Mouse (Mus musculus): ENCODE results near the gene Trpc4ap. TPM values are rescaled to one million over a fixed set of nuclear protein-coding genes. Genes with fewer than 3 reads are reported as not detected.

The Trpc4ap gene
- polyA plus RNA-seq, 2 experiments = 37.3 to 44.7 TPM

DNA sequence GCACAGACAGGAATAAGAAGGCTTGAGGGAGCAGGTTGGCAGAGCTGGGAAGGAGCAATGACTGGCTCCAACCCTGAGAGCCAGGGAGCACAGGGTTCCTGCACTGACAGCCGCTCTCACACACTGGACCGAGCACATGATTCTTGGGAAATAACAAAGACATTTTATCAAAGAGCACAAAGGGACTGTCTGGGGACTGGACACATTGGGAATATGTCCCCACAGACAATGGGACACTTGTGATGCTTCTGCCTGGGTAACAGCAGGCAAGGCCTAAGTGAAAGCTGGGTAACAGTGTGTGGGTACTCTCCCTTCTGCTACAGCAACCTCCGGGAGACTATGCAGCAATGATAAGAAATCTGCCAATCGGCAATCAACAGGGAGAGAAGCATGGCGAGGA is 29.8 kb downstream of the Trpc4ap start:
- no peak for DNase-seq (ENCODE audit: low read depth in 3 of 3, low spot score in 3 of 3)
- 92% methylated on average over 5 of the region's 5 CpGs for WGBS (ENCODE audit: insufficient replicate concordance)
- H3K36me3 ChIP-seq (replicated peaks; ENCODE audit: control insufficient read depth, insufficient read depth, low read depth) = peaks cover 22% of the 10 kb centered on the region

DNA sequence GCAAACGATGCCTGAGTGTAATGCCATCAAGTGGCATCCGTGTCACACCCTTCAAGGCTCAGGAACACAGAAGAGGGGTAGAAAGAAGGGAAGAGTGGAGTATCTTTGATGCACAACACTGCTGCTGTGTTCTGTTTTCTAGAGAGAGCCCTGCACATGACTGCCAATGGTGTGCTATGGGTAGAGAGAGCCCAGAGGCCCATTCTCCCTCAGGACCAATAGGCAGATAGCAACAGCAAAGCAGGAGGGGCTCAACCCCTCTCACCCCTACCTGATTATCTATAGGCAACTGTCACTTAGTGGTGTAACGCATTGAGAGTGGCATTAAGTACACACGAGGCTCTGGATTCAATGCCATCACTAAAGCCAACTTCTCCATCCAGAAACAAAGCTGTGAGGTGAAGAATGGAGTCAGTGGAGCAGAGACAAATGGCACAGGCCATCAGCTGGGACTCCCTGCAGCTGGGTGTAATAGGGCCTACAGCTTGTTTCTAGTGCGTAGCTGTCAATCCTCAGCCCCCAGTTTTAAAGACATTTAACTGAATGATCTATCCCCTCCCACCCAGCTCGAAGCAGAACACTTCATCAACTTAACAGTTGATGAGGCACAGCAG is 36.3 kb downstream of the Trpc4ap start:
- no peaks in the 10 kb centered on the region for H3K27me3 ChIP-seq (ENCODE audit: control insufficient read depth, insufficient read depth, low read length)
- ATAC-seq (ENCODE audit: insufficient read depth) (no peak), DNase-seq (ENCODE audit: low read depth in 3 of 3, low spot score in 3 of 3) (no peak)
- H3K27ac ChIP-seq = no peak overlapping the region
- no peaks in the 10 kb centered on the region for H3K4me1 ChIP-seq (replicated peaks; ENCODE audit: control insufficient read depth in 2 of 2, insufficient read depth in 2 of 2, low read length in 1 of 2)
- no peaks in the 10 kb centered on the region for H3K9me3 ChIP-seq (ENCODE audit: control insufficient read depth, low read length)
- no peak overlapping the region for H3K4me2 ChIP-seq (ENCODE audit: low read depth)
- 77% methylated on average over 6 of the region's 6 CpGs for WGBS (ENCODE audit: insufficient replicate concordance)
- H3K36me3 ChIP-seq (replicated peaks; ENCODE audit: control insufficient read depth, insufficient read depth, low read depth) = peaks cover 24% of the 10 kb centered on the region
- TF ChIP-seq EP300 (IDR thresholded peaks at IDR 0.05; ENCODE audit: low read depth) = no peak
- no peak for TF ChIP-seq CTCF (IDR thresholded peaks at IDR 0.05; ENCODE audit: low read depth)
- H3K9ac ChIP-seq (replicated peaks) = no peak overlapping the region
- H3K4me3 ChIP-seq (ENCODE audit: insufficient read depth in 1 of 2, low read depth in 2 of 2, low read length in 2 of 2) = no peak overlapping the region

More for the DNA sequence above, 29.8 kb downstream of the Trpc4ap start:
- H3K9me3 ChIP-seq (ENCODE audit: control insufficient read depth, low read length) = no peaks in the 10 kb centered on the region
- no peak overlapping the region for H3K4me3 ChIP-seq (ENCODE audit: insufficient read depth in 1 of 2, low read depth in 2 of 2, low read length in 2 of 2)
- no peak overlapping the region for H3K9ac ChIP-seq (replicated peaks)
- no peaks in the 10 kb centered on the region for H3K4me1 ChIP-seq (replicated peaks; ENCODE audit: control insufficient read depth in 2 of 2, insufficient read depth in 2 of 2, low read length in 1 of 2)
- H3K4me2 ChIP-seq (ENCODE audit: low read depth) = no peak overlapping the region
- no peak for ATAC-seq (ENCODE audit: insufficient read depth)
- no peak for TF ChIP-seq EP300 (IDR thresholded peaks at IDR 0.05; ENCODE audit: low read depth)
- TF ChIP-seq CTCF (IDR thresholded peaks at IDR 0.05; ENCODE audit: low read depth) = no peak
- no peak overlapping the region for H3K27ac ChIP-seq
- H3K27me3 ChIP-seq (ENCODE audit: control insufficient read depth, insufficient read depth, low read length) = no peaks in the 10 kb centered on the region

DNA sequence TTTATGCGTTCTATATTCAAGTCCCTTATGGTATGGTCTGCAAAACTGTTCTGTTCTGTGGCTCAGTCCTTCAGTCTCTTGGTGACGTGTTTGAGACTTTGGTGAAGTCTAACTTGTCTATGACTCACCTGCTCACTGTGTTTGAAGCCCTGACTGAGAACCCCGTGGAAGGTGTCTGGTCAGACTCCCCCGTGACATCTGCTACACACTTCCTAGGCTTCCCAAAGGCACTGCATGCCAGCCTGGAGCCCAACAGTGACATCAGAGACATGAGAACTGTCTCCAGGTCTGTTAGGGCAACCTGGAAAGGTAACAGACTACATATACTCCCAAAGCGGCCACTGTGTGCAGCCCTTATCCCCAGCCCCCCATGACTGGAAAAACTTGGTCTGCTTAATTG is 39.6 kb downstream of the Trpc4ap start:
- H3K9me3 ChIP-seq (ENCODE audit: control insufficient read depth, low read length) = no peaks in the 10 kb centered on the region
- ATAC-seq (ENCODE audit: insufficient read depth) (no peak), DNase-seq (ENCODE audit: low read depth in 3 of 3, low spot score in 3 of 3) (no peak)
- 79% methylated on average over 5 of the region's 5 CpGs for WGBS (ENCODE audit: insufficient replicate concordance)
- no peak overlapping the region for H3K4me2 ChIP-seq (ENCODE audit: low read depth)
- peaks cover 33% of the 10 kb centered on the region for H3K36me3 ChIP-seq (replicated peaks; ENCODE audit: control insufficient read depth, insufficient read depth, low read depth)
- TF ChIP-seq CTCF (IDR thresholded peaks at IDR 0.05; ENCODE audit: low read depth) = no peak
- TF ChIP-seq EP300 (IDR thresholded peaks at IDR 0.05; ENCODE audit: low read depth) = no peak
- no peak overlapping the region for H3K9ac ChIP-seq (replicated peaks)
- no peaks in the 10 kb centered on the region for H3K4me1 ChIP-seq (replicated peaks; ENCODE audit: control insufficient read depth in 2 of 2, insufficient read depth in 2 of 2, low read length in 1 of 2)
- H3K27ac ChIP-seq = no peak overlapping the region
- no peak overlapping the region for H3K4me3 ChIP-seq (ENCODE audit: insufficient read depth in 1 of 2, low read depth in 2 of 2, low read length in 2 of 2)
- H3K27me3 ChIP-seq (ENCODE audit: control insufficient read depth, insufficient read depth, low read length) = no peaks in the 10 kb centered on the region

DNA sequence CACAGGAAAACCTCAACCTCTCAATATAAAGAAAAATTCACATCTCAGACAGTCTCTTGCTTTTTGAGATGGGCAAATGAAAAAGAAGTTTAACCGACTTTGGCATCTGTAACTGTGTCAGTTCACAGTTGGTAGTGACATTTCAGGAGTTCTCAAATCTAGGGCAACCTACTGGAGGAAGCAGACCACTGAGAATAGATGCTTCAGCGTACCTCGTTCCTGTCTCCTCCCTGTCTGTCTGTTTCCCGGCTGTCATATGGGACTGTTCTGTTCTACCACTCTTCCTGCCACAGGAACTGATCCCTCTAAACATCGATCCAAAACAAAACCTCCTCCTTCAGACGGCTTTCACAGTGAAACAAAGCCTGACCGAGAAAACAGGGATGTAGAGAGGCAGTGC is 46.4 kb downstream of the Trpc4ap start:
- H3K4me1 ChIP-seq (replicated peaks; ENCODE audit: control insufficient read depth in 2 of 2, insufficient read depth in 2 of 2, low read length in 1 of 2) = no peaks in the 10 kb centered on the region
- H3K9me3 ChIP-seq (ENCODE audit: control insufficient read depth, low read length) = no peaks in the 10 kb centered on the region
- ATAC-seq (ENCODE audit: insufficient read depth) (no peak), DNase-seq (ENCODE audit: low read depth in 3 of 3, low spot score in 3 of 3) (no peak)
- H3K4me2 ChIP-seq (ENCODE audit: low read depth) = no peak overlapping the region
- no peaks in the 10 kb centered on the region for H3K27me3 ChIP-seq (ENCODE audit: control insufficient read depth, insufficient read depth, low read length)
- H3K36me3 ChIP-seq (replicated peaks; ENCODE audit: control insufficient read depth, insufficient read depth, low read depth) = peaks cover 21% of the 10 kb centered on the region
- H3K4me3 ChIP-seq (ENCODE audit: insufficient read depth in 1 of 2, low read depth in 2 of 2, low read length in 2 of 2) = no peak overlapping the region
- WGBS (ENCODE audit: insufficient replicate concordance) = 74% methylated on average over 7 of the region's 7 CpGs
- H3K27ac ChIP-seq = no peak overlapping the region
- no peak overlapping the region for H3K9ac ChIP-seq (replicated peaks)
- no peak for TF ChIP-seq CTCF (IDR thresholded peaks at IDR 0.05; ENCODE audit: low read depth)
- no peak for TF ChIP-seq EP300 (IDR thresholded peaks at IDR 0.05; ENCODE audit: low read depth)

DNA sequence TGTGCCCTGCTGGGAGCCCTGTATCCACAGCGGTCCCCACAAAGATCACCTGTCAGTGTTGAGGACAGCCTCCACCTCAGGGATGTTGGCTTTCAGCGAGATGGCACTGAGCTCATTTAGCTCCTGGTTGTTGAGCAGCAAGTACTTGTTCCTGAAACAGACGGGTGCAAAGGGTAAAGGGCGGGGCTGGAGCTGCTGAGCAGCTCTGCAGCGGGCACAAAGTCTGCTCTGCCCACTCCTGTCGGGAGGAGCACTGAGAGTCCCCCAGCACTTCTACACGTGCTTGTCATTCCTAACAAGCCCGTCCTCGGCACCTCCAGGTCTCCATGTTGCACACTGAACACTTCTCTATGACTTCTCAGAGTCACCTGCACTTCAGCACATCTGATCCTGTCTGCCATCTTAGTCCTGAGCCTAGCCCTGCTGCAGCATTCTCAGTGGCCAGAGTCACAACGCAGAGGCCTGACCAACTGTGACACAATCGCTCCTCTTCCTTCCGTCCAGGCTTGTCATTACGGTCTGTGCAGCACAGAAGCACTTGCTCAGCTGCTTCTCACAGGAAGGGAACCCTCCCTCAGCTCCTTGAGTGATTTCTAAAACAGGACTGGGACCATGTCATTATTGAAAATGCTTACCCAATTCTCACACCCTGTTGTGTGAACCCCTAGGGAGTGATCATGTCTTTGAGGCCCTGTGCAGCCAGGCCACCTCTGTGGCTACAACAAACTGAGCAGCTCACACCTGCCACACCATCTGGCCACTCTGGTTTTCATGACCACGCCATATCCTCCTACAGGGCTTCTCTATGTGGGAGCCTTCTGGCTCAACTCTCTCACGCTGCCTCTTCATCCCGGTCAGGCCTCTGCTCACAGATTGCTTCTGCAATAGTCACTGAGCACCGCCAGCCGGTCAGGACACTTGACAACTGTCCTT is 50.4 kb downstream of the Trpc4ap start:
- TF ChIP-seq EP300 (IDR thresholded peaks at IDR 0.05; ENCODE audit: low read depth) (no peak), CTCF (IDR thresholded peaks at IDR 0.05; ENCODE audit: low read depth) (no peak)
- no peak overlapping the region for H3K4me2 ChIP-seq (ENCODE audit: low read depth)
- WGBS (ENCODE audit: insufficient replicate concordance) = 73% methylated on average over 18 of the region's 18 CpGs
- H3K27me3 ChIP-seq (ENCODE audit: control insufficient read depth, insufficient read depth, low read length) = no peaks in the 10 kb centered on the region
- ATAC-seq (ENCODE audit: insufficient read depth) (no peak), DNase-seq (ENCODE audit: low read depth in 3 of 3, low spot score in 3 of 3) (no peak)
- no peak overlapping the region for H3K27ac ChIP-seq
- H3K9me3 ChIP-seq (ENCODE audit: control insufficient read depth, low read length) = no peaks in the 10 kb centered on the region
- H3K4me1 ChIP-seq (replicated peaks; ENCODE audit: control insufficient read depth in 2 of 2, insufficient read depth in 2 of 2, low read length in 1 of 2) = no peaks in the 10 kb centered on the region; a peak in 1 of 4 replicates
- peaks cover 13% of the 10 kb centered on the region for H3K36me3 ChIP-seq (replicated peaks; ENCODE audit: control insufficient read depth, insufficient read depth, low read depth)
- no peak overlapping the region for H3K4me3 ChIP-seq (ENCODE audit: insufficient read depth in 1 of 2, low read depth in 2 of 2, low read length in 2 of 2)
- no peak overlapping the region for H3K9ac ChIP-seq (replicated peaks)

Measured in liver, embryonic 14.5 days (tissue).